Mouse (Mus musculus) liver (tissue): ENCODE results near the gene Ahnak.
"Not testable (repeated sequence)": the region's sequence is repeated elsewhere in the genome, so short reads cannot be mapped to it uniquely, and the experiment has no call there.

Experiments
- DNase-seq: peaks from one replicate; pipeline ENCODE4 v3.0.0-alpha.2; 2020; ENCODE audit warnings: mixed read lengths

Ahnak gene

DNA sequence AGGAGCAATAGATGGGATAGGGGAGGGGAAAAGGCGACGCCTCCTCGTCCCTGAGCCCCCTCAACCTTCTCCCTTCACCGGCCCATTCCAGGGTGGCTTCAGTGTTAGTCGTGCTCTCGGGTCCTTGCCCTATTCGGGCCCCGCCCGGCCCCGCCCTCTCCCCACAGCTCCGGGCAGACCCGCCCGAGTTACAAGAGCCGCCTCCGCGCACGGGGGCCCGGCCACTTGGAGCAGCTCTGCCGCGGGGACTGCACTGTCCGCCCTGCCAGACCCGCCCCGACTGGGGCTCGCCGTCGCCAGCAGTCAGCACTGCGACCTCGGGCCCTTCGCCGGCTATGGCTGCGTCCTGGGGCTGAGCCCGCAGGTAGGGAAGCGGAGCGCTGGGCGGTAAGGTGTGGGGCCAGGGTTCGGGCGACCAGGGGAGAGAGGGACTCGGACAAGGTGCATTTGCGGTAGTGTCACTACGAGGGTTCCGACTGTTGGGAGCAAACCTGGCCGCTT is at the start of gene Ahnak:
Gene Ahnak (plus strand): TSS at position 219 of the 501 bp plus-strand sequence.
- DNase-seq: peak; percentile 74

DNA sequence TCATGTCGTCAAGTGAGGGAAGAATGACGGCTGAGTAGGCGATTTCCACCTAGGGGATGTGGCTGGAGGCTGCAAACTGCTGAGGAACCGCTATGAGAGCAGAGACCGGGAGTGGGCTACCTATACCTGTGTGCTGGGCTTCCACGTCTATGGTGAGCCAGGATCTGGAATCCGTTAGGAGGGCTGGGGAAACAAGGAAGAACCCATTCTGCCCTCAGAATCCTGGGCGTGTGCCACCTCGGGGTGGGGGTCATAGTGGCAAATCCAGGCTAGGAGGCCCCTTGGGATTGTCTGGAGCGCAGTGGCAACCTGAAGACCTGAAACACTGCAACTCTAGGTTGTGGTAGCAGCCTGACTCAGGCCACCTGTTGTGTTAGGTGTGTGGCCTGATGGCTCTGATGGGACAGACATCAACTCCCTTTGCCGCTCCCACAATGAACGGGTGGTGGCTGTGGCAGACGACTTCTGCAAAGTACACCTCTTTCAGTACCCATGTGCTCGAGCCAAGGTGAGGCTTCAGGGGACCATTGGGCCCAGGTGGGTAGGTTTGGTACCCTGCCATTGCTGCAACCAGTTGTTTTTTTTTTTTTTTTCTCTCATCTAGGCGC is 48.5 kb upstream of the Ahnak start:
- DNase-seq: no peak

DNA sequence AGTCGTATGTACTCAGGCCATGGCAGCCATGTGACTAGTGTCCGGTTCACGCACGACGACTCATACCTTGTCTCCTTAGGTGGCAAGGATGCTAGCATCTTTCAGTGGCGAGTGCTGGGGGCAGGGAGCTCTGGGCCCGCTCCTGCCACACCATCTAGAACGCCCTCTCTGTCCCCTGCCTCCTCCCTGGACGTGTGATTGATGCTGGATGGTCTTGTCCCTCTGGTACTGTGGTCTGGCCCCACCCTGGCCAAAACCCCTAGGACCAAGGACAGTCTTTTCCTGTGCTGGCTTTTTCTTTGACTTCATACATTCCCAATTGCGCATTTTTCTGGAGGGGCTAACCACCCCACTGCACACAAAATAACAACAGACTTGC is 48.0 kb upstream of the Ahnak start:
- DNase-seq: no peak

DNA sequence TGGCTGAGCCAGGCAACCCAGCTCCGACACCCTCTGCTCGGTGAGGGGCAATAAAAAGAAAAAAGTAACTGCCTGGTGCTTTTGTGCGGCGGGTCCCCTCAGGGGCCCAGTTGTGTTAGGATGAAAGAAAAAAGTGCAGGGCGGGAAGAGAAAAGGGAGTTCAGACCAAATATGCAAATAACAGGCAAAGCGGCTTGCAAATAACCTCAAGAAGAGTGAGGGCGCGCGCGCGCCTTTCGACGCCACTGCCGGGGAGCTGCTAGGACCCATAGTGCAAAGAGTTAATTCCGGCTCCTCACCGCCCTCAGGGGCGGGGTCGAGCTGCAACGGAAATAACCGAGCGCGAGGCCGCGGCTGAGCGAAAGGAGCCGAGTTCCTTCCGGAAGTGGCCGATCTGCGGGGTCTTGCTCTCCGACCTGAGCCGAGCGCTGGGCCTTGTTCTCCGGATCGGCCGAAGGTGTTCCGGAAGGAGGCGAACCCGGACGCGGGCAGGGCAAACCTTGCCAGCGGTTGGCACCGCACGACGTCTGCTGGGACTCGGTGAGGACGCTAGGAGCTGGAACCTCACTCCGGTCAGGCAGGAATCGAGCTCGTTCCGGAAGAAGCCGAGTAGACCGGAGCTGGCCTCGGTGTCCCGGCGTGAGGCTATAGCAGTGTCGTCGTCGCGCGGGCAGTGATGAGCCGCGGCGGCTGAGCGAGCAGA is 47.4 kb upstream of the Ahnak start, which contains the start of gene Mta2:
Gene Mta2 (plus strand): TSS at position 361 of the 703 bp plus-strand sequence.
- DNase-seq: peak; percentile 97

DNA sequence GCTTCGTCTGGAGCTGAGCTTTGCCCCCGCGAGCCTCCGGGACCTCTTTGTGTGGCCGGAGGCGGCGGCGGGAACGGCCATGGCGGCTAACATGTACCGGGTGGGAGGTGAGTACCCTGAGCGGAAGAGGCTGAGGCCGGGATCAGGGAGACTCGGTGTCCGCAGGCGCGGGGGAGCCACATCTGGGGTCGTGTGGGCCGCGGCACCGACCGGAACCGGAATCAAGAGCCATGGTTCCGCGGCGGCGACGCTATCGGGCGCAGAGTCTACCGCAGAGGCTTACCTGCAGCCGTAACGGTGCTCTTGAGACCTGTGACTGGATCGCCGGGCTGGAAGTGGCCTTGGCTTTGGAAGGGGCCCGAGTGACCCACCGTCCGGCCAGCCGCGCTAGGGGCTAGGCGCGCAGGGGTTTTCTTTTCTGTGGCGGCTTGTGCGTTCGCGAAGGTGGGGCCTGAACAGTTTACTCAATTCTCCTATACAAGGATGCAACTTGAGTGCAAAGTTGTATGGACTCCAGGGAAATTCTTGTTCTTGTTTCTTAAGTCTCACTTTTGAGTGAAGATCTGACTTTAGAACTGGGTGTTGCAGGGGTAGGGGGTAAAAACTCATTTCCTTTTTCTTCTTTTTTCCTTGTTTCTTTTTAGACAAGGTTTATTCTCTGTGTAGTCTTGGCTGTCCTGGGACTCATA is 46.7 kb upstream of the Ahnak start:
- DNase-seq: peak; percentile 63

DNA sequence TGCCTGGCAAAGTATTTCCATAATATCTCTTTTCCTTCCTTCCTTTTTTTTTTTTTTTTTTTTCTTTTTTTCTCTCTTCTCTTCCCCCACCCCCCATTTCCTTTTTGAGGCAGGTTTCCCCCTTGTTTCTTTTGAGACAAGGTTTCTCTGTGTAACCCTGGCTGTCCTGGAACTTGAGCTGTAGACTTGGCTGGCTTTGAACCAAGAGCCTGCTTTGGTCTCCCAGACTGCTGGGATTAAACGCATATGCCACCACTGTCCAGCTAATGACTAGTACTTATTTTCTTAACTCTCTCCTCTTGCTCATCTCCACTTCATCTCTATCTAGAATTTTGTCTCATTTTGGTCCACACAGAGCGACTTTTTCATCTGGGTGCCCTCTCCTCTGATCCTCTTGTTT is 46.0 kb upstream of the Ahnak start:
- DNase-seq: no peak

DNA sequence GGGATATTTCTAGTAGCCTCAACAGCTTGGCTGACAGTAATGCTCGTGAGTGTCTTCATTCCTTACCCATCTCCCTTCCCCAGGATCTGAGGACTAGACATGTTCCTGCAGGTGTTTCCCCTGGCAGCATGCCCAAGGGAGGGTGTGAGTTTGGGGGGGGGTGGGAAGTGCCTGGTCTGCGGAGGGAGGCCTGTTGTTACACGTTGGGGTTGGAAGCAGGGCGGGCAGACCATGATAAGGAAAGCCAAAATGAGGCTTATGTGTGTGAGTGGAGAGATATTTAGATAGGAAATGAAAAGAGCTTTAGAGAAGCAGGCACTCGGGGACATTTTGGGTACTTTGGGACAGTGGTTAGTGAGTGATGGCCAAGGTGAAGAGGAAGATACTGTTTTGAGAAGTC is 45.0 kb upstream of the Ahnak start:
- DNase-seq: peak; percentile 84

DNA sequence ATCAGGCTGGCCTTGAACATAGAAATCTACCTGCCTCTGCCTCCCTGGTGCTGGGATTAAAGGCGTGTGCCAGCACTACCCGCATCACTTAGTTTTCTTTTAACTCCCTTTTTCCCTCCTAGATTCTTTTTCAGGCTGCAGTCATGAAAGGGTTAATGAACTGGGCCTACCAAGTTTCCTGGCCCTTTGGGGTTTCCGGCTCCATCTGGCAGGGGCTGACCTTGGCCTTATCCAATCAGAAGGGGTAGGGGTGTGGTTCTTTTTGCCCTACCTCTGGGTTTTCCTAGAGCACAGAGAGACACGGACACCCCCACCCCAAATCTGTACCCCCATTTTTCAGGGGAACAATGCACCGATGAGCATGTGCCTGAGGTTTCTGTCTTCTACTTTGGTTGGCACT is 44.3 kb upstream of the Ahnak start:
- peak; percentile 80 for DNase-seq

DNA sequence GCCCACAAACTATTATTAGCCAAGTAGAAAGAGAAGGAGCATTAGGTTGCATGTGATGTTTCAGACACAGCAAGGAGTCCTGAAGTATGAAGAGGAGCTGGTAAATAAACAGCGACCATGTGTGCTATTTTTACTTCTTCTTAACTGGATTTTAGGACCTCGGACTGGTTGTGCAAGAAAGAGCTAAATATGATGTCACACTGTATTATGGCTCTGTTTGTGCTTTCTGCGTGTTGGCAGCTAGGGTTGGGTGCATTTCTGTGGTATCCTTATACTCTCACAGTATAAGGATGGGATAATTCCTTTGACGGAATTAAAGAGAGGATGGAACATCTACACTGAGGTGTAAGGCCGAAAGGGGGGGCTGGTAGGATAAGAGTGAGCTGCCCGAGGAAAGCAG is 43.8 kb upstream of the Ahnak start:
- DNase-seq: no peak

DNA sequence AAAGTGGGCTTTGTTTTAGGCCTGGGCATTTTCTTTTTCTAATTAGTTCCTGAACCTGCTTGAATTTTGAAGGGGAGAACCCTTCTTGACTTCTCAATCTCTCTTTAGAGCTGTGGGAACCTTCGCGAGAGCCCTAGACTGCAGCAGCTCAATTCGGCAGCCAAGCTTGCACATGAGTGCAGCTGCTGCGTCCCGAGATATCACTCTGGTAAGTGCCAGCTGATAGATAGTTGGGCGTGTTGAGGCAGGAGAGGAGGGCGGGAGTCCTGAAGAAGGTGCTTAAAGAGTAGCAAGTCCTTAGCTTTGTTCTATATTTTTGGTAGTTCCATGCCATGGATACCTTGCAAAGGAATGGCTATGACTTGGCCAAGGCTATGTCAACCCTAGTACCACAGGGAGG is 42.2 kb upstream of the Ahnak start:
- DNase-seq: peak; percentile 67

DNA sequence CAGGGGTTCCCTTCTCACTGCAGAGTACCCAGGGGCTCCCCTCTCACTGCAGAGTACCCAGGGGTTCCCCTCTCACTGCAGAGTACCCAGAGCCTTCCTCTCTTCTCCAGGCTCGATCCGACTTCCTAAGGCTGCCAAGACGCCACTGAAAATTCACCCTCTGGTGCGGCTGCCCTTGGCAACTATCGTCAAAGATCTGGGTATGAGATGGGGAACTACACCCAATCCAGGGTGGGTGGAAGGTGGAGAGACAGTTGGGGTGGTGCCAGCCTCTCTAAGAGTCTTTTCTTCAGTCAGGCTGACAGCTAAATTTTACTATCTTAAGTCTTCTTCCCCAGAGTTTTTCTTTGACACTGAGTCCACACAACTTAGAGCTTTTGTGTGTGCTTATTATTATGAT is 38.9 kb upstream of the Ahnak start:
- DNase-seq: no peak

DNA sequence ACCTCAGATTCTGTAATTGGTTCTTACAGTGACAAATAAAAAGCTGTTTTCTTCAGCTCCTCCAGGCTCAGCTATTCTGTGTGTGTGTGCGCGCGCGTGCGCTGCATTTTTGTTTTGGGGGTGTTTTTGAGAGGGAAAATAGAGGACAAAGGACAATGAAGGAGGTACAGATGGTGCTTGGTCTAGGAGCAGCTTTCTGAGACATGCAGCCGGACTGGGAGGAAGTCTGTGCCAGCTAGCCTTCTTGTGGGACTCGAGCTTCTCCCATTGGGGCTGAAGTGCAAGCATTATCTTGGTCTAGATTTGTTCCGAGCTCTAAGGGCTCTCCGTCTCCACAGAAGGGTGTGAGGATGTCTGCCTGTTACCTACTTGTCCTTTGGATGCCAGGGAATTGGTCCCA is 36.8 kb upstream of the Ahnak start:
- DNase-seq: no peak

DNA sequence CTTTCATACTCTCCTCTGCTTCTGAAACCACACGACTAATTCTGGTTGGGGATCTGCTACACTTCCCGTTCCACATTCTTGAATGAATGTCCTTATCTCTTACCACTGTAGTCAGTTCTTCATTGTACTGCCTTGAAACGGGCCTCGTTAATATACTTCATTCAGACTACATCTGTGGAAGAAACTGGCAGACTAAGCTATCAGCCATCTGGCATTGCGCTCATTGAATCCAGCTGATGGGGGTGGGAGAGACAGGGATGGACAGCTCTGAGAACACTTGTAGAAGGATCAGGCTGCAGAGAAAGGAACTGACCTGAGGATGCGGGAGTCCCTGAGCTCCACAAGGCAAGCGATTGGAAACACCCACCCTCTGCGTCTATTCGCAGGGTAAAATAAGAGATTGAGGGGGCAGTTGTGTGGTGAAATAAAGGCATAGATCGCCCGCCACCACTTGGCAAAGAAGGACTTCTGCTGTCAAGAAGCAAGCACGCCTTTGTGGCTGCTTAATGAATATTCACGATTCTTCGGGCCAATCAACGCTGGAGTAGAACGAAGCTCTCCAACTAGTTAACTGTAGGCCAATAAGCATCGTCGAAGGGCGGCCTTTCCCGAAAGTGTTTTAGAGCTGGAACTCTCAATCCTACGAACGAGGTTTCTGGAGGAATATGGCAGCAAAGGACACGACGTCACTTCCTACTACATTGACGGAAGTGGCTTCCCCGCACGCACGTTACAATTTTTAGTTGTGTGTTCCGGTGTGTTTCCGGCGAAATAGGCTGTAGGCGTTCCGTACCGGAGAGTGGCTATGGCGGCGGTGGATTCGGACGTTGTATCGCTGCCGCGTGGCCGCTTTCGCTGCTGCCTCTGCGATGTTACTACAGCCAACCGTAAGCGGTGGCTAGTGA is 35.7 kb upstream of the Ahnak start, which contains the start of gene Tut1:
Gene Tut1 (plus strand): TSS at position 713 of the 905 bp plus-strand sequence.
- DNase-seq: peak; percentile 87

DNA sequence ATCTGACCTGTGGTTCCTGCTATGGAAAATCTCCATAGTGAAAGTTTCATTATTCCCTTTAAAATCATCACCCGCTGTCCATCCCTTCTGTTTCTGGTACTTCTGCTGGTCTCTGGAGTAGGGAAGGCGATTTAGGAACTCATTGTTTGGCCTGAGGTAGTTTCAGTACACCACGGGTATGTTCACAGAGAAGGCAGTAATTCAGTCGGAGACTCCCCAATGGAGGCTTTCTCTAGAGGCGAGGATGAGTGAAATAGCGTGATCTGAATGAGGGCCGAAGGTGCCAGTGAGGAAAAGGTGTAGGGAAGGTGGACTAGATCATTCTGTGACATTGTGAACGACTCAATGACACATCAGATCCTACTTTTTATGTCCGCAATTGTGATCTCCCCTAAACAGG is 34.9 kb upstream of the Ahnak start:
- DNase-seq: no peak

DNA sequence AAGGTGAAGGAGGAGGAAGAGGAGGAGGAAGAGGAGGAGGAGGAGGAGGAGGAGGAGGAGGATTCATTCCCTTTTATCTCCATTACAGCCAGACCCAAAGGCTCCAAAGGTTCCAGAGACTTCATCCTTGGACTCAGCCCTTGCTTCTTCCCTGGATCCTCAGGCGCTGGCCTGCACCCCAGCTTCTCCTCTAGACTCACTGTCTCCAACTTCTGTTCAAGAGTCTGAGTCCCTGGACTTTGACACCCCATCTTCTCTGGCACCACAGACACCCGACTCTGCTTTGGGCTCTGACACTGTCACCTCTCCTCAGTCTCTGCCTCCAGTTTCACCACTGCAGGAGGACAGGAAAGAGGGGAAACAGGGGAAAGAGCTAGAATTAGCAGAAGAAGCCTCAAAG is 26.8 kb upstream of the Ahnak start:
- DNase-seq: no peak

DNA sequence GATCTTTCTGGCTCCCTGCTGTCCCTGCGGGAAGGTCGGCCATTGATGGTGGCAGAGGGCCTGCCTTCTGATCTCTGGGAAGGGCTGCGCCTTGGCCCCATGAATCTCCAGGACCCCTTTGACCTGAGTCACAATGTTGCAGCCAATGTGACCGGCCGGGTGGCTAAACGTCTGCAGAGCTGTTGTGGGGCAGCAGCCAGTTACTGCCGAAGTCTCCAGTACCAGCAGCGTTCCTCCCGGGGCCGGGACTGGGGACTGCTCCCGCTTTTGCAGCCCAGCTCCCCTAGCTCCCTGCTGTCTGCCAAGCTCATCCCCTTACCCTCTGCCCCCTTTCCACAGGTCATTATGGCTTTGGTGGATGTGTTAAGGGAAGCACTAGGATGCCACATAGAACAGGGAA is 24.0 kb upstream of the Ahnak start:
- no peak for DNase-seq

DNA sequence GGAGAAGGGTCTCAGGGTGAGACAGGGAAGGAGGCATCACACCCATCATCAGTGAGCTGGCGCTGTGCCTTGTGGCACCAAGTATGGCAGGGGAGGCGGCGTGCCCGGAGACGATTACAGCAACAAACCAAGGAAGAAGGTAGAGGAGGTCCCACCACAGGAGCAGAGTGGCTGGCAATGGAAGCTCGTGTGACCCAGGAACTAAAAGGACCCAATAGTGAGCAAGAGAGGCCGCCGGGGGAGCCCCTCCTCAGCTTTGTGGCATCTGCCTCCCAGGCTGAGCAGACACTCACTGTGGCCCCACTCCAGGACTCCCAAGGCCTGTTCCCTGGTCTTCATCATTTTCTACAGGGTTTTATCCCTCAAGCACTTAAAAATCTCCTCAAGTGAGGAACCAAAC is 23.3 kb upstream of the Ahnak start:
- DNase-seq: no peak

DNA sequence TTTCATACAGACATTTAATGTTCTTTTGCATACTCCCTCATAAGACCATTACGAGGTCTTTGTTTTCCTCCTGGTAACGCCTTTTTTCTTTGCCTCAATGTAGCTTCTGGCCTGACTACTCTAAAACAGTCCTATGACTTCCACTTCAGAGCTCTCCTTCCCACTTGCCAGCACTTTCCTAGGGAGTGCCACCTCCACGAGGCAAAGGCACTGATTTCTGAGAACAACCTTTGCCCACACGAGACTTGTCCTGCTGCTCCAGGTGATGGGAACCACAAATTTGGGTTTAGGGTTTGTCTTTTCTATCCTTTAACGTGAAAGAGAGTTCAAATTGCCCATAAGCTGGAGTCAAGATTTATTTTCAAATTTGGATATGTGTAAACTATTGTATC is 22.9 kb upstream of the Ahnak start:
- DNase-seq: no peak

DNA sequence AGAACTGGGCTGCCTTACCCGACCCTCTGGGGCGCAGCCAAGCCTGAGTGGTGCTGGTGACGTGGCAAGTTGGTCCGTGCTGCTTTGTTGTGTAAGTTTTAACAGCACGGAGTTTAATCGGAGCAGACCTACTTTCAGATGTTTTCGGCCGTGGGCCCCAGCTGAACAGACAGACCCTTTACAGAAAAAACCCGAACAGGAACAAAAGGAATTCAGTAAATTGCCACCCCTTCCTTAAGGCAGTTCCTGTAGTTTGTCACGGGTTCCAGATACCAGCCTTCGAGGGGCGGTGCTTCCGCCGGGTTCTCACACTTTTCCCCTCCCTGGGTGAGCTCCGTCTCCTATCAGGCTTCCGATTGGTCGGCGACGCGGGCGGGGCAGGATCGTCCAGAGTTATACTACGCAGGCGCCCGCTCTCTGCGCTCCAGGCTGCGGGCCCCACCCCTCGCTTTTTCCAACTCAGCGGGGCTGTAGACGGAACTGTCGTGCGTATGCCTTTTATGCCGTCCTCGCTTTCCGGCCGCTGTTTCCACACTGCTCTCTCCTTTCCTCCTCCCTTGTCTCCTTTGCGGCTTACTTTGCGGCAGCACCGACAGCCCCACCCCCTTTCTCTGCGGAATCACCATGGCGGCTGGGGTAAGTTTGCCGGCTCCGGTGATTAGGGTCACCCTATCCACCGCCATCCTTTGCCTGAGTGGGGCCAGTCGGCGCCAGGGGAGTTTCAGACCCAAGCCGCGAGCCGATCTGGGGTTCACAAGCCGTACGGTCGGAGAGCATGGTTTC is 22.3 kb upstream of the Ahnak start, which contains the start of gene Eef1g:
Gene Eef1g (plus strand): TSS at position 452 of the 783 bp plus-strand sequence.
- DNase-seq: peak; percentile 99

DNA sequence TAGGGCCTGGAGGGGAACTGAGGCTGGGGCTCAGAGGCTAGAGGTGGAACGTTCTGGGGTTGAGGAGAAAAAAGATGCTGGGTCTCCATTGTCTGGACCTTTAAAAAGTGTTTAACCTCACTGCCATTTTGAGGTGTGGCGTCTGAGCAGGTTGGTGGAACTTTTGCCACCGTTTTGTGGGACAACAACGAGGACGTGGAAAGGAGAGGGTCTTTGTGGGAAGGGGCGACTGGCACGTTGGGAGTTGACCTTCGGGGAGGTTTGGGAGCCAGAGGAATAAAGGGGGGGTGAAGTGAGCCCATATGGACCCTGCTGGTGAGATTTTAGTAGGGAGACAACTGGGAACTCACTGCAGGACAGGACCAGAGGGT is 21.7 kb upstream of the Ahnak start:
- no peak for DNase-seq

DNA sequence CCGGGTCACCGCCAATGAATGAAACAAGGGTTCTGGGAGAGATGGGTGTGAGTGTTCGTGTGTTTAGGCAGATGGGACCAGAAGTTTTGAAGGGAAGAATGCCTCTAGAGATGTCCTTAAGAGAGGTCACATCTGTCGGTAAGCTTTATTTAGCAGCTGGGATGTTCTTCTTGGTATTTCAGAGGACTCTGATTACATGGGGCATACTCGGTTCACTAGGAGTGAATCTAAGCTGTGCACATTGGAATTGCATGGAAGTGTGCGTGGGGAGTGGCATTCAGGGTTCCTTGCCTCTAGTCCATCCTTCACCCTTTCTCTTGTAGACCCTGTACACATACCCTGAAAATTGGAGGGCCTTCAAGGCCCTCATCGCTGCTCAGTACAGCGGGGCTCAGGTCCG is 21.2 kb upstream of the Ahnak start:
- no peak for DNase-seq

DNA sequence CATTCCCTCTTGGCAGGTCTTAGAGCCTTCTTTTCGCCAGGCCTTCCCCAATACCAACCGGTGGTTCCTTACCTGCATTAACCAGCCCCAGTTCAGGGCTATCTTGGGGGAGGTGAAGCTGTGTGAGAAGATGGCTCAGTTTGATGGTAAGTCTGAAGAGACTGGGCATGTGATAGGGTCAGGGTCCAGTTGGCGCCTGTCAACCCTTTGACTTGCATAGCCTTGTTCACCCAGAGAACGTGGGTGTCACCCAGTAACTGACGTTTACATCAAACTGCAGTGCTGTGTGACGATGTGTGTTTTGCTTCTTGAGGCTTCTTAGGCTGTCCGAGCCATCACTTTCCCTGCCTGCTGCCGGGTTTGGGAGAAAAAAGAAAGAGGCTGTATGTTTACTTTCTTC is 16.6 kb upstream of the Ahnak start:
- DNase-seq: not testable (repeated sequence)
